Mouse (Mus musculus) ES-Bruce4 (cell line): ENCODE measurements around the gene Ifi206.

Experiments used
- CTCF ChIP-seq: IDR thresholded peaks from one replicate; pipeline ENCODE4 v1.8.1; 2011; ENCODE audit warnings: low read depth, low read length
- EP300 ChIP-seq: IDR thresholded peaks from 2 replicates; pipeline ENCODE4 v1.6.1; 2011; ENCODE audit warnings: low read depth, low read length; ENCODE audit not compliant: insufficient read depth
- POLR2A ChIP-seq: IDR thresholded peaks from one replicate; pipeline ENCODE4 v1.8.1; 2011; ENCODE audit warnings: low read length; ENCODE audit not compliant: insufficient read depth

DNA sequence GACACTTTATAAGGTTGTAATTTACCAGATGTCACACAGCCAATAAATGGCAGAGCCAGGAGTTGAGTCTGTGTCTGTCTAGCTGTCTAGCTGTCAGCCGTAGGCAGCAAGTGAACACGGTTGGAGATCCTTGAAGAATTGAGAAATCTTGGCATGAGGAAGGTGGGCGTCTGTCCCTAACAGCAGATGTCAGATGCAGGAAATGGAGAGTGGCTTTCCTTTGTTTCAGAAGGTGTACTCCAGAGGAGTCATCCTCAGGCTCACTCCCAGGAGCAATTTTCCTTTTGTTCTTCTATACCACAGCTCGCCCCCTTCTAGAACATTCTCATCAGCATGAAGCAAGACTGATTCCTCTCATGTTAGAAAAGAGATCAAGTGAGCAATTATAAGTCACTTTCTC lies 40.2 kb downstream of the Ifi206 start:
- no peak for TF ChIP-seq CTCF
- no peak for TF ChIP-seq EP300
- TF ChIP-seq POLR2A, result no peak
